Mouse (Mus musculus): ENCODE measurements around the gene Dyrk1b. TPM values are rescaled to one million over a fixed set of nuclear protein-coding genes. Genes with fewer than 3 reads are reported as not detected.
"Not testable (repeated sequence)": the region's sequence is repeated elsewhere in the genome, so short reads cannot be mapped to it uniquely, and the experiment has no call there.

The Dyrk1b gene
- polyA plus RNA-seq, 1 experiment from 2014 or later, result 17.0 TPM

GRCm38 (mm10) chr7:28203207-28204108 lies 24.2 kb downstream of the Dyrk1b start:
- Histone ChIP-seq H3K27me3 (ENCODE audit: control insufficient read depth, insufficient read depth, low read length) (no peaks in the 10 kb centered on the region), H3K36me3 (ENCODE audit: control insufficient read depth, insufficient read depth, low read length) (no peaks in the 10 kb centered on the region), H3K27ac (ENCODE audit: low read depth, low read length) (no peak overlapping the region), H3K9me3 (ENCODE audit: control insufficient read depth, low read length) (no peaks in the 10 kb centered on the region), H3K4me2 (ENCODE audit: low read depth, low read length, severe bottlenecking) (no peak overlapping the region), H3K4me1 (replicated peaks; ENCODE audit: control insufficient read depth, insufficient read depth, low read length) (no peaks in the 10 kb centered on the region), H3K4me3 (ENCODE audit: low read depth, low read length) (no peak overlapping the region), H3K9ac (ENCODE audit: low read length) (no peak overlapping the region)
- DNase-seq (ENCODE audit: low spot score), result no peak
- WGBS, result 70% methylated on average over 19 of the region's 19 CpGs
- ATAC-seq (replicated peaks; ENCODE audit: low FRiP score), result no peak

- Histone ChIP-seq H3K4me1 (replicated peaks; ENCODE audit: control insufficient read depth, insufficient read depth, low read length) (no peaks in the 10 kb centered on the region), H3K27me3 (ENCODE audit: control insufficient read depth, insufficient read depth, low read length) (no peaks in the 10 kb centered on the region), H3K9me3 (ENCODE audit: control insufficient read depth, low read length) (no peaks in the 10 kb centered on the region), H3K4me2 (ENCODE audit: low read depth, low read length, severe bottlenecking) (no peak overlapping the region), H3K36me3 (ENCODE audit: control insufficient read depth, insufficient read depth, low read length) (no peaks in the 10 kb centered on the region), H3K4me3 (ENCODE audit: low read depth, low read length) (no peak overlapping the region), H3K27ac (ENCODE audit: low read depth, low read length) (no peak overlapping the region), H3K9ac (ENCODE audit: low read length) (no peak overlapping the region)
- 71% methylated on average over 4 of the region's 4 CpGs for WGBS
- ATAC-seq (replicated peaks; ENCODE audit: low FRiP score), result no peak
- no peak for DNase-seq (ENCODE audit: low spot score)
These were observed 26.9 kb downstream of the Dyrk1b start for GRCm38 (mm10) chr7:28206044-28206600.

GRCm38 (mm10) chr7:28208396-28208987 lies 29.2 kb downstream of the Dyrk1b start:
- H3K4me2 ChIP-seq (ENCODE audit: low read depth, low read length, severe bottlenecking), result peak overlapping the region; percentile 41; the same call in 1 of the 2 replicates
- no peaks in the 10 kb centered on the region for H3K27me3 ChIP-seq (ENCODE audit: control insufficient read depth, insufficient read depth, low read length)
- ATAC-seq (replicated peaks; ENCODE audit: low FRiP score) (no peak), DNase-seq (ENCODE audit: low spot score) (no peak)
- H3K36me3 ChIP-seq (ENCODE audit: control insufficient read depth, insufficient read depth, low read length), result no peaks in the 10 kb centered on the region
- no peaks in the 10 kb centered on the region for H3K9me3 ChIP-seq (ENCODE audit: control insufficient read depth, low read length)
- H3K9ac ChIP-seq (ENCODE audit: low read length), result peak overlapping the region; percentile 37
- H3K4me1 ChIP-seq (replicated peaks; ENCODE audit: control insufficient read depth, insufficient read depth, low read length), result no peaks in the 10 kb centered on the region
- no peak overlapping the region for H3K27ac ChIP-seq (ENCODE audit: low read depth, low read length)
- peak overlapping the region; percentile 16 for H3K4me3 ChIP-seq (ENCODE audit: low read depth, low read length)
- WGBS, result 55% methylated on average over 12 of the region's 12 CpGs

- Histone ChIP-seq H3K4me2 (ENCODE audit: low read depth, low read length, severe bottlenecking) (peak overlapping the region; percentile 41; the same call in 1 of the 2 replicates), H3K27me3 (ENCODE audit: control insufficient read depth, insufficient read depth, low read length) (no peaks in the 10 kb centered on the region), H3K27ac (ENCODE audit: low read depth, low read length) (no peak overlapping the region), H3K4me1 (replicated peaks; ENCODE audit: control insufficient read depth, insufficient read depth, low read length) (no peaks in the 10 kb centered on the region), H3K36me3 (ENCODE audit: control insufficient read depth, insufficient read depth, low read length) (no peaks in the 10 kb centered on the region), H3K9ac (ENCODE audit: low read length) (peak overlapping the region; percentile 37), H3K9me3 (ENCODE audit: control insufficient read depth, low read length) (no peaks in the 10 kb centered on the region), H3K4me3 (ENCODE audit: low read depth, low read length) (peak overlapping the region; percentile 16)
- DNase-seq (ENCODE audit: low spot score), result no peak
- no peak for ATAC-seq (replicated peaks; ENCODE audit: low FRiP score)
- WGBS, result 56% methylated on average over 19 of the region's 19 CpGs
These were observed 29.8 kb downstream of the Dyrk1b start for GRCm38 (mm10) chr7:28208988-28209508.

GRCm38 (mm10) chr7:28210731-28211130 lies 31.5 kb downstream of the Dyrk1b start:
- no peak overlapping the region for H3K9ac ChIP-seq (ENCODE audit: low read length)
- H3K4me3 ChIP-seq (ENCODE audit: low read depth, low read length), result no peak overlapping the region
- DNase-seq (ENCODE audit: low spot score), result no peak
- no peak overlapping the region for H3K4me2 ChIP-seq (ENCODE audit: low read depth, low read length, severe bottlenecking)
- H3K36me3 ChIP-seq (ENCODE audit: control insufficient read depth, insufficient read depth, low read length), result no peaks in the 10 kb centered on the region
- H3K9me3 ChIP-seq (ENCODE audit: control insufficient read depth, low read length), result no peaks in the 10 kb centered on the region
- H3K27me3 ChIP-seq (ENCODE audit: control insufficient read depth, insufficient read depth, low read length), result no peaks in the 10 kb centered on the region
- H3K4me1 ChIP-seq (replicated peaks; ENCODE audit: control insufficient read depth, insufficient read depth, low read length), result no peaks in the 10 kb centered on the region
- H3K27ac ChIP-seq (ENCODE audit: low read depth, low read length), result no peak overlapping the region
- ATAC-seq (replicated peaks; ENCODE audit: low FRiP score), result no peak
- 55% methylated on average over 5 of the region's 5 CpGs for WGBS

DNA sequence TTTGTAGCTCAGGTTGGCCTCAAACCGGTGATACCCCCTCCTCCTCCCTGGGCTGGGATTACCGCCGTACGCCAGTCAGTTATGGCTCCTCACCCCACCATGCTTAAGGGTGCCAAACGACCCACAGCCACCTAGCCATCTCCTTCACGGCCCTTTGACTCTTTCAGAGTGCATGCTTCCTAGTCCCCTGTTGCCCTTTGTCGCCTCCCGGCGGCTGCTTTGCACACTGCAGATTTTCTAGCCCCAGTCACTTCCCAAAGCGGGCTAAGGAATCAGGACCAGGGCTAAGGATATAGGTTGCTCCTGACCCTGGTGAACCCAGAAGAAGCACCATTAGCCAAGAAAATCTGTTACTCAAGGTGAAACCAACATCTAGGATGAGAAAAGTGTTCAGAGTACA lies 34.9 kb downstream of the Dyrk1b start:
- H3K27ac ChIP-seq (ENCODE audit: low read depth, low read length), result no peak overlapping the region
- no peak overlapping the region for H3K4me2 ChIP-seq (ENCODE audit: low read depth, low read length, severe bottlenecking)
- peak; percentile 65 for DNase-seq (ENCODE audit: low spot score)
- whole genome bisulfite sequencing, result 46% methylated on average over 10 of the region's 10 CpGs
- ATAC-seq (replicated peaks; ENCODE audit: low FRiP score), result no peak
- H3K4me3 ChIP-seq (ENCODE audit: low read depth, low read length), result no peak overlapping the region
- H3K36me3 ChIP-seq (ENCODE audit: control insufficient read depth, insufficient read depth, low read length), result no peaks in the 10 kb centered on the region
- H3K9me3 ChIP-seq (ENCODE audit: control insufficient read depth, low read length), result no peaks in the 10 kb centered on the region
- no peaks in the 10 kb centered on the region for H3K27me3 ChIP-seq (ENCODE audit: control insufficient read depth, insufficient read depth, low read length)
- no peaks in the 10 kb centered on the region for H3K4me1 ChIP-seq (replicated peaks; ENCODE audit: control insufficient read depth, insufficient read depth, low read length)
- no peak overlapping the region for H3K9ac ChIP-seq (ENCODE audit: low read length)

- not testable (repeated sequence) for H3K36me3 ChIP-seq (ENCODE audit: control insufficient read depth, insufficient read depth, low read length); H3K4me3 ChIP-seq (ENCODE audit: low read depth, low read length); H3K4me2 ChIP-seq (ENCODE audit: low read depth, low read length, severe bottlenecking); H3K27ac ChIP-seq (ENCODE audit: low read depth, low read length); H3K27me3 ChIP-seq (ENCODE audit: control insufficient read depth, insufficient read depth, low read length); H3K9ac ChIP-seq (ENCODE audit: low read length); DNase-seq (ENCODE audit: low spot score); ATAC-seq (replicated peaks; ENCODE audit: low FRiP score); H3K9me3 ChIP-seq (ENCODE audit: control insufficient read depth, low read length); H3K4me1 ChIP-seq (replicated peaks; ENCODE audit: control insufficient read depth, insufficient read depth, low read length)
- 91% methylated on average over 2 of the region's 2 CpGs for WGBS
These were observed 36.7 kb downstream of the Dyrk1b start for GRCm38 (mm10) chr7:28215950-28216349.

DNA sequence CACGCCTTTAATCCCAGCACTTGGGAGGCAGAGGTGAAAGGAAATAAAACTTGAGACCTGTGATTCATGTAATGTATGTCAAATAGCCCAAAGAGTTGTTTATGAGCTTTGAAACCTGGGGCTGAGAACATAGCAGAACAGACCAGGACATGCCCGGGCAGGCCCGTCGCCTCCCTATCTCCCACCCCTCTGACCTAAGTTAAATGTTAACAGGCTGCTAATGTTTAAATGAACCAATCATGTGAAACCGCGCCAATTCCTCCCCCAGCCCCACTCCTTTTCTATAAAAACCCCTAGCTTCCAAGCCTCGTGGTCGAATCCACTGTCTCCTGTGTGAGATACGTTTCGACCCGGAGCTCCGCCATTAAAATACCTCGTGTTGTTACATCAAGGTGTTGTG lies 38.5 kb downstream of the Dyrk1b start:
- not testable (repeated sequence) for H3K36me3 ChIP-seq (ENCODE audit: control insufficient read depth, insufficient read depth, low read length); H3K27ac ChIP-seq (ENCODE audit: low read depth, low read length); H3K4me1 ChIP-seq (replicated peaks; ENCODE audit: control insufficient read depth, insufficient read depth, low read length); H3K9me3 ChIP-seq (ENCODE audit: control insufficient read depth, low read length); ATAC-seq (replicated peaks; ENCODE audit: low FRiP score); H3K4me3 ChIP-seq (ENCODE audit: low read depth, low read length); DNase-seq (ENCODE audit: low spot score); H3K9ac ChIP-seq (ENCODE audit: low read length); H3K4me2 ChIP-seq (ENCODE audit: low read depth, low read length, severe bottlenecking); H3K27me3 ChIP-seq (ENCODE audit: control insufficient read depth, insufficient read depth, low read length)
- whole genome bisulfite sequencing, result 93% methylated on average over 11 of the region's 13 CpGs

All from forebrain, embryonic 11.5 days (tissue).